Mouse (Mus musculus) bone marrow macrophage, adult 2 months (primary cell): ENCODE results near the gene Atxn7.

Experiments used
- CTCF ChIP-seq: IDR thresholded peaks from 2 replicates; pipeline ENCODE4 v1.5.1; 2012; ENCODE audit warnings: low read depth, mild to moderate bottlenecking, low read length, moderate library complexity
- POLR2A ChIP-seq: IDR thresholded peaks from 2 replicates; pipeline ENCODE4 v1.6.1; 2012; ENCODE audit warnings: mild to moderate bottlenecking, low read depth, low read length, borderline replicate concordance

GRCm38 (mm10) chr14:13917208-13917607 lies 44.0 kb upstream of the Atxn7 start:
- TF ChIP-seq CTCF, result no peak
- no peak for TF ChIP-seq POLR2A
